Mouse (Mus musculus): Measurements from ENCODE around the gene Cox14. TPM values are rescaled to one million over a fixed set of nuclear protein-coding genes. Genes with fewer than 3 reads are reported as not detected.

Cox14 gene
- polyA plus RNA-seq, 1 experiment from 2014 or later: 80.5 TPM

DNA sequence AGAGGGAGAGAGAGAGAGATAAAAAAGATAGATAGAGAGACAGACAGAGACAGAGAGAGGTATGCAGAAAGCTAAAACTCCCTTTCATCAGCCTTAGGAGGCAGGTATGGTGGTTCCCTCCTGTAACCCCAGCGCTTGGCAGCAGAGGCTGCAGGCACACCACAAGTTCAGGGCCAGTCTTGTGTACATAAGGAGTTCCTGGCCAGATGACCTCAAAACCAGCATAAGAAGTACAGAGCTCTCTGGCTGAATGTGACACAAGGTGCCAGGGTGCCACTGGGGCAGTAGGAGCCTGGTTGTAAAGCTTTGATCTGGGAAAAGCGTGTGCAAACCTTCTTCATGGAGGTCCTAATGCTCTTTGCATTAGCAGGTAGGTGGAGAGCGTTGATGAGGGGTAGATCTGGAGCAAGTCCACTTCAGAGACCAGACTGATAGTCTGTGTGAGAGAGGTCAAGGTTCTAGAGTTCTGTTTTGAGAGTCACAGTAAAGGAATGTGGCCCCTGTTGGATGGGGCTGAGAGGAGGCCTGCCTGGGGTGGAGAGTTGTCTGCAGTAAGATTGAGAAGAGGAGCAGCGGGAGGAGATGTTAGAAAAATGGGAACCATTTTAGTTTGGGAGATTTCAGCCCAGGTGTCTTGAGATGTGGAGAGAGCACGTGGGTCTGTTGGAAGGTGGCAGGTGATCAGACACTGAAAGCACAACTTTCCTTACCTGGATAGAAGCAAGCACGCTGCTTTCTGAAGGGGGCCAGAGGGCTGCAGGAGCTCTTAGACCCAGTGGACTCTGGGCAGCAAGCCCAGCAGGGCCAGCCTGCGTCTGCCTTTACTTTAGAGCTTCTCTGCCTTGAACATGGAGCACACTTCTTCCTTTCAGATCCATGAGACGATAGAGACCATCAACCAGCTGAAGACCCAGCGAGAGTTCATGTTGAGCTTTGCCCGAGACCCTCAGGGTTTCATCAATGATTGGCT is 14.9 kb upstream of the Cox14 start:
- H3K4me1 ChIP-seq (replicated peaks): peaks cover 26% of the 10 kb centered on the region
- no peak overlapping the region for H3K4me2 ChIP-seq
- peaks cover 78% of the 10 kb centered on the region for H3K36me3 ChIP-seq
- DNase-seq (no peak), ATAC-seq (ENCODE audit: low read depth) (no peak)
- WGBS (ENCODE audit: insufficient replicate concordance): 76% methylated on average over 10 of the region's 10 CpGs
- no peaks in the 10 kb centered on the region for H3K9me3 ChIP-seq (replicated peaks)
- H3K27me3 ChIP-seq: no peaks in the 10 kb centered on the region
- H3K27ac ChIP-seq: no peak overlapping the region
- no peak overlapping the region for H3K4me3 ChIP-seq (replicated peaks)
- H3K9ac ChIP-seq: no peak overlapping the region

DNA sequence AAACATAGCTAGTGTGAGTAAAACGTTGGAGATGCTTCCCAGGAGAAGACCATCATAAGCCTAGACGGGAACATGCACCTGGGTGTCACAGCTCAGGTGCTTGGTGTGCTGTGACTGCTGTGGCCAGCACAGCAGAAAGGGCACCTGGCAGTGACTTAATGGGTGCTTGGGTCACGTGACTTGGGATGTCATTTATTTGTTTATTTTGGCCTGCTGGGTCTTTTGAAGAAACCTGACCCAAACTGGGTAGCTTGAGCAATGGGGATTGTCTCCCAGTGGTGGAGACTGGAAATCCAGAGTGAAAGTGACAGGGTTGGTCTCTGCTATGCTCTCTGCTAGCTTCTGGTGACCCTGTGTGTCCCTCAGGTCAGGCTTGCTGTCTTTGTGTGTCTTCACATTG is 13.9 kb upstream of the Cox14 start:
- Histone ChIP-seq H3K27me3 (no peaks in the 10 kb centered on the region), H3K27ac (no peak overlapping the region), H3K4me2 (no peak overlapping the region), H3K9me3 (replicated peaks) (no peaks in the 10 kb centered on the region), H3K36me3 (peaks cover 74% of the 10 kb centered on the region), H3K4me1 (replicated peaks) (peaks cover 36% of the 10 kb centered on the region), H3K9ac (no peak overlapping the region), H3K4me3 (replicated peaks) (no peak overlapping the region)
- 57% methylated on average over 3 of the region's 3 CpGs for WGBS (ENCODE audit: insufficient replicate concordance)
- DNase-seq (no peak), ATAC-seq (ENCODE audit: low read depth) (no peak)

DNA sequence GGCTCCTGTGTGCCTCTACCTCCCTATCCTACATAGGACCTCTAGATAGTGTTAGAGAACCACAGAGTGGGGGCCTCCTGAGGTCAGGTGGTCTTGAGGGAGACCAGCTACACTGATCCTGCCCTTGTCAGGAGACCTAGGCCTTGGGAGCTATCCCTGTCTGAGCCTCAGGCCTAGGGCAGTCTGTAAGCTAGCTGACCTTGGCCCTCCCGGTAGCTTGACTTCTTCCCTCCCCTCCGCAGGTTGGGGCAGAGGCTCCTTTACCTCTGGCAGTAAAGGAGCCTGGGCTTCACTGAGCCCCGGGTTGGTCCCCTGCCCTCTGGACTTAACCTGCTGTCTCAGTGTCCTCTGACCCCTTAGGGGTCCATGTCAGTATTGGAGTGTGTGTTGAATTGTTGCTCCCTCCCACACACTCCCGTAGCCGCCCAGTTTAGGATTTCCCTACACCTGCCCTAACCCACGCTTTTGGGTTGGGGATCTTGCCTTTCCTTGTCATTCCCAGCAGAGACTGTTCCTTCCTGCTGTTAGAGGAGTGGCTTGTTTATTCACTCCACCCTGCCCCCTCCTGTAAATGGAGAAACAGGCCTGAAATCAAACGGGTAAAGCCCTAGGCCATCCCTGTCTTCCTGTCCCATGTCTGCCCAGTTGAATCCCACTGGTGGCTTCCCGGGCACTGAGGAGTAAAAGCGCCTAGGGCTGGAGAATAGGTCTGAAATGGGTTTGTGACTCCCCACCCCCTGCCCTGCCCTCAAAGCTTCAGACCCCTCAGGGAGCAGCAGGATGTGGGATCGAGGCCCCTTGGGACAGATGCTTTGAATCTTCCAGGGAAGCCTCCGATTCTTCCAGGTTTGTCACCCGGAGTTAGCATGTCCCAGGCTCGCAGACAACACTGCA is 12.5 kb upstream of the Cox14 start:
- Histone ChIP-seq H3K27ac (0 out of 2 replicates have a peak overlapping the region, but pooled peaks have one; percentile 1), H3K4me2 (no peak overlapping the region), H3K36me3 (peaks cover 61% of the 10 kb centered on the region), H3K9ac (no peak overlapping the region), H3K4me3 (replicated peaks) (no peak overlapping the region), H3K9me3 (replicated peaks) (no peaks in the 10 kb centered on the region), H3K4me1 (replicated peaks) (peaks cover 43% of the 10 kb centered on the region), H3K27me3 (no peaks in the 10 kb centered on the region)
- DNase-seq: no peak
- no peak for ATAC-seq (ENCODE audit: low read depth)
- 74% methylated on average over 13 of the region's 13 CpGs for WGBS (ENCODE audit: insufficient replicate concordance)

DNA sequence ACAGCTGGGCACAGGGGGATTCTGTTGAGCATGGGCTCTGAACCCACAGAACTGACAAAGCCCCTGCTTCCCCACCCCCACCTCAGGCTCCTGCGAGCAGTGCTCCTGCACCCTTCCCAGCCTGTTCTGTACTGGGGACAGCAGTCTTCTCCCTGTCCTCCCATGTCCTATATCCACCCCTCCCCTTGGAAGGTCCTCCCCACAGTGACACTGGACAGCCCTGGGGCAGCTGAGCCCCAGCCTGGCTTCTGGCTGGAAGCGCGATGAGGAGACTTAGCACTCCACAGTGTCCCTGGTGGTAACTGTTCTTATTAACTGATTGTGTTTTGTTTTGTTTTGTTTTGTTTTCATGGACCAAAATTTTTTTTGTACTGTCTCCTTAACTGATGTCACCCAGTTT is 11.8 kb upstream of the Cox14 start:
- ATAC-seq (ENCODE audit: low read depth) (no peak), DNase-seq (no peak)
- H3K4me3 ChIP-seq (replicated peaks): no peak overlapping the region
- 91% methylated on average over 3 of the region's 3 CpGs for WGBS (ENCODE audit: insufficient replicate concordance)
- no peaks in the 10 kb centered on the region for H3K9me3 ChIP-seq (replicated peaks)
- H3K36me3 ChIP-seq: peaks cover 55% of the 10 kb centered on the region
- peaks cover 43% of the 10 kb centered on the region for H3K4me1 ChIP-seq (replicated peaks)
- H3K27me3 ChIP-seq: no peaks in the 10 kb centered on the region
- no peak overlapping the region for H3K27ac ChIP-seq
- H3K4me2 ChIP-seq: no peak overlapping the region
- H3K9ac ChIP-seq: no peak overlapping the region

DNA sequence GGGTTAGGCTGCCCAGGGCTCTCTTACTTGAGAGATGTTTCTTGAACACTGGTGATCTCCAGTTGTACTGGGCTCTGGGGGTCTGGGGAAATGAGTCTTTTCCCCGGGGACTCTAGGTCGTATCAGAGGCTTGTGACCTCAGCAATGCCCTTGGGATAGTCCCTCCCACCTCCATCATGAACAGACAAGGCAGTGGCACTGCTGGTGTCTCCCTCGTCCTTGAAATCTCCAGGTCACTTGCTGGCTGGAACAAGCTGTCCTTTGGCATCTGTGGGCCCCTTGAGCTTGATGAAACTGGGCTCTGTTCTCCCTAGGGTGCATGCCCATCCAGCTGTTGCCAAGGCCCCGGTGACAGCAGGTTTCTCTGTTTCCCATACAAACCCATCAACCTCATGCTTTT is 11.2 kb upstream of the Cox14 start:
- peaks cover 48% of the 10 kb centered on the region for H3K36me3 ChIP-seq
- no peak overlapping the region for H3K27ac ChIP-seq
- H3K4me3 ChIP-seq (replicated peaks): no peak overlapping the region
- no peaks in the 10 kb centered on the region for H3K9me3 ChIP-seq (replicated peaks)
- H3K9ac ChIP-seq: no peak overlapping the region
- H3K27me3 ChIP-seq: no peaks in the 10 kb centered on the region
- H3K4me1 ChIP-seq (replicated peaks): peaks cover 46% of the 10 kb centered on the region
- DNase-seq (no peak), ATAC-seq (ENCODE audit: low read depth) (no peak)
- no peak overlapping the region for H3K4me2 ChIP-seq
- WGBS (ENCODE audit: insufficient replicate concordance): 61% methylated on average over 4 of the region's 4 CpGs

DNA sequence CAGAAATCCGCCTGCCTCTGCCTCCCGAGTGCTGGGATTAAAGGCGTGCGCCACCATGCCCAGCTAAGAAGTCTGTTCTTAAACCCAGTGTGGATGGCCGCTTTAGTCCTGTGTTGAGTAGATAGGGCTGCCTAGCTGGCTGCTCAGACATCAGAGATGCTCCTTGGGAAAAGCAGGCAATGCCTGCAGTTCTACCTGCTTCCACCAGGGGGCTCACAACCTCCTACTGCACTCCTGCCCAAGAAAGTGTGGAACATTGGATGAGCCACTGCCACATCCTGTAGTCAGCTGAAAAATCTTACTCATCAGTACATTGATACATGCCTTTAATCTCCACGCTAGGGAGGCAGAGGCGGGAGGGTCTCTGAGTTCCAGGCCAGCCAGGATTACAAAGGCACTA is 10.6 kb upstream of the Cox14 start:
- Histone ChIP-seq H3K4me2 (no peak overlapping the region), H3K36me3 (peaks cover 42% of the 10 kb centered on the region), H3K27ac (no peak overlapping the region), H3K27me3 (no peaks in the 10 kb centered on the region), H3K9ac (no peak overlapping the region), H3K4me1 (replicated peaks) (peaks cover 46% of the 10 kb centered on the region), H3K4me3 (replicated peaks) (no peak overlapping the region), H3K9me3 (replicated peaks) (no peaks in the 10 kb centered on the region)
- ATAC-seq (ENCODE audit: low read depth) (0 out of 2 replicates have a peak, but pooled peaks have one; percentile 19), DNase-seq (peak; percentile 45)
- 39% methylated on average over 7 of the region's 7 CpGs for WGBS (ENCODE audit: insufficient replicate concordance)

DNA sequence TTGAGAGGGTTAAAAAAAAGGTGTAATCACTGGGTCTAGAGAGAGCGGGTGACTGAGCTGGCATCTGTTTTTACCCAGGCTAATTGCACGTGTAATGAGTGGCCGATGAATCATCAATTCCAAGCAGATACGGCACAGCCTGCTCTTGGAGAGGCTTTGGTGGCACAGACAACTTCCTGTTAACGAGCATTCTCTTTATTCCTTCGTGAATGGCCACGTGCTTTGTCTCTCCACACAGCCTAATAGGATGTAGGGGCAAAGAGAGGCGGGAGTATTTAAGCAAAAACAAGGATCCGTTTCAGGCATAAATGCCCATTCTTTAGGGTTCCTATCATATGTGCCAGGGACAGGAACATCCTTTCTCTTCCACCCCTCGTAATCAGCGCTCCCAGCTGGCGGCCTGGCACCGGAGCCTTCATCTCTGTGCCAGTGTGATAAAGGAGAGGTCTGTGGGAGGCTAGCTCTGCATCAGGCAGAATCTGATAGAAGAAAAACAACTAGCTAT is 10.0 kb upstream of the Cox14 start:
- 57% methylated on average over 13 of the region's 13 CpGs for WGBS (ENCODE audit: insufficient replicate concordance)
- Histone ChIP-seq H3K9me3 (replicated peaks) (no peaks in the 10 kb centered on the region), H3K9ac (no peak overlapping the region), H3K27ac (peak overlapping the region; percentile 65; the same call in 1 of the 2 replicates), H3K27me3 (no peaks in the 10 kb centered on the region), H3K36me3 (peaks cover 40% of the 10 kb centered on the region), H3K4me2 (no peak overlapping the region), H3K4me1 (replicated peaks) (peaks cover 42% of the 10 kb centered on the region), H3K4me3 (replicated peaks) (no peak overlapping the region)
- no peak for DNase-seq
- 0 out of 2 replicates have a peak, but pooled peaks have one; percentile 22 for ATAC-seq (ENCODE audit: low read depth)

DNA sequence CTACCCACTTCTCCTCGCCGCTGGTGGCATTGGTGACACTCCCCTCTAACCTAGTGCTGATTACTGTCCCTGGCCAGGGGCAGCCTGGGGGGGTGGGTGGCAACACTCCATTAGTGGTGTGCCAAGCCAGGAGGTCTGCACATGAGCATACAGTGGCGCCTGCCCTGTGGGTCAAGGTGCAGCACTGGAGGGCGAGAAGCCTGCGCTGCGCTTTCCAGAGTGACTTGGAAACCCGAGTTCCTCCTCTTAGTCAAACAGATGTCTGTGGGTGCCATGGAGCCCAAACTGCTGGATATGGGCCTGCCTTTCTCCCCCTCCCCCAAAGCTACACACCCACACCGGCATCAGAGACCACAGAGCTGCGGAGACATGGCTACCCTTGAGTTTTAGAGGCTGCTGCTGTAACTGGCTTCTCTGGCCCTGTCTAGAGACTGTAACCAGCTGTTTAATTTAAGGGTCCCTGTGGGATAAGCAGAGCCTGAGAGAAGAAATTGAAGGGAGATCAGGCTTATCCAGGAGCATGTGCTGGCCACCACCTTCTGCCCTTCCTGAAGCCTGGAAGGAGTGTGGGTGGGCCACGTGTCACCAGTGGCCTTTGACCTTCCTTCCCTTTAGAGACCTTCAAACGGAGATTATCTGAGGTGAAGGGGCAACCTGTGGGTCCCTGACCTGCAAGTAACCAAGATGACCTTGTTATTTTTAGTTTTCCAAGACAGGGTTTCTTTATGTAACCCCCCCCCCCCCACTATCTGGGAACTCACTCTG is 9.3 kb upstream of the Cox14 start:
- WGBS (ENCODE audit: insufficient replicate concordance): 61% methylated on average over 11 of the region's 11 CpGs
- ATAC-seq (ENCODE audit: low read depth) (no peak), DNase-seq (no peak)
- Histone ChIP-seq H3K9ac (no peak overlapping the region), H3K4me1 (replicated peaks) (peaks cover 36% of the 10 kb centered on the region), H3K27ac (peak overlapping the region; percentile 65), H3K9me3 (replicated peaks) (no peaks in the 10 kb centered on the region), H3K4me2 (no peak overlapping the region), H3K27me3 (no peaks in the 10 kb centered on the region), H3K36me3 (peaks cover 37% of the 10 kb centered on the region), H3K4me3 (replicated peaks) (no peak overlapping the region)

DNA sequence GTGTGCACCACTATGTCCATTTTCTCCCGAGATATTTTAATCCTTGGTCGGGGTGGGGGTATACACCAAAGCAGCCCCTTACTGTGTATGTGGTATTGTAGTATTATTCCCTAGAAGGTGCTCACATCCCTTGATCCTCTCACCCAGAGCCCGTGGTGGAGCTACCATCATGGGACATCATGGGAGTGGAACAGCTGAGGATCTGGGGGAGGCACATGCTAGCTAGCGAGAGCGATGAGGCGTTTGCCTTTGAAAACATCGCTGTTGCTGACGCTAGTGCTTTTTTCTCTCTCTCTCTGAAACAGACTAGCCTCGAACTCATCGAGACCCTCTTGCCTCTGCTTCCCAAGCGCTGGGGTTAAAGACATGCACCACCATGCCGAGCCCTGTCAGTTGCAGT is 8.6 kb upstream of the Cox14 start:
- Histone ChIP-seq H3K27ac (no peak overlapping the region), H3K9ac (no peak overlapping the region), H3K36me3 (peaks cover 30% of the 10 kb centered on the region), H3K27me3 (no peaks in the 10 kb centered on the region), H3K4me2 (no peak overlapping the region), H3K4me3 (replicated peaks) (no peak overlapping the region), H3K9me3 (replicated peaks) (no peaks in the 10 kb centered on the region), H3K4me1 (replicated peaks) (peaks cover 35% of the 10 kb centered on the region)
- DNase-seq: no peak
- WGBS (ENCODE audit: insufficient replicate concordance): 80% methylated on average over 12 of the region's 12 CpGs
- ATAC-seq (ENCODE audit: low read depth): no peak

DNA sequence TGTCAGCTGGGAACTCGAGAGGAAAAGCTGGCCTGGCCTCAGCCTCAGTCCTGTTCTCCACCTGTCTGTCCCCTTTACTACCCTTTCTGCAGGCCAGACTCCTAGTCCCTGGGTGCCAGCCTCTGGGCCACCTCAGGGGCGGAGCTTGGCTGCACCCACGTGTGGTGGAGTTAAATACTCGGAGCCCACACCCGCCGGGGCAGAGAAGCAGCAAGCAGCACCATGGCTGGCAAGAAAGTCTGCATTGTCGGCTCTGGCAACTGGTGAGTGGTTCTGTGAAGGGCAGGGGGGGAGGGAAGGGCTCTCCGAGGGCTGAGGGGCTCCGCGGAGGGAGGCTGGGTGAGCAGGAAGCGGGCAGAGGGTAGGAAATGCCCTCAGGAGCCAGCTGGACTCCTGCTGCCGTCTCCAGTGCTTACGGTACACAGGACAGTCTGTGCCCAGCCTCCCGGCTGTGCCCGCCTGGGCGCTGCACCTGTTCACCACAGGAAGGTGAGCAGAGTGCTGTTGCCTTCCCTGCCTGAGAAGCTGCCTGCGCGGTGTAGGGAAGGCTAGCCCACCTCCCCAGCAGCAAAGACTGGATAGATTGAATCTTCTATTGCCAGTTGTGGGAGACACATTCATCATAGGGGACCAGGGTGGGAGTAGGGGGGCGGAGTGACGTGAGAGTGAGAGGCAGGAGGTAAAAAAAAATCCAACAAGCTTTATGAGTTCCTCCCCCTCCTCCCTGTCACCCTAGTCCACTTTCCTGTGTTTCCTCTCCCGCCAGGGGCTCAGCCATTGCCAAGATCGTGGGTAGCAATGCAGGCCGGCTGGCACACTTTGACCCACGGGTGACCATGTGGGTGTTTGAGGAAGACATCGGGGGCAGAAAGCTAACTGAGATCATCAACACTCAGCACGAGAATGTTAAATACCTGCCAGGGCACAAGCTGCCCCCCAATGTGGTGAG is 7.8 kb upstream of the Cox14 start, which contains the start of gene Gpd1:
Gene Gpd1, plus strand, starts transcription at position 130 of the 949 bp plus-strand sequence.
- H3K4me2 ChIP-seq: peak within 1 kb of the TSS; percentile 34
- H3K4me1 ChIP-seq (replicated peaks): peaks cover 40% of the 10 kb centered on the region
- peak within 1 kb of the TSS; percentile 65; the same call in 1 of the 2 replicates for H3K27ac ChIP-seq
- no peak for ATAC-seq (ENCODE audit: low read depth)
- H3K36me3 ChIP-seq: peaks cover 22% of the 10 kb centered on the region
- no peak for DNase-seq
- H3K9me3 ChIP-seq (replicated peaks): no peaks in the 10 kb centered on the region
- no peaks in the 10 kb centered on the region for H3K27me3 ChIP-seq
- peak within 1 kb of the TSS; percentile 27 for H3K4me3 ChIP-seq (replicated peaks)
- no peak within 1 kb of the TSS for H3K9ac ChIP-seq
- 63% methylated on average over 26 of the region's 26 CpGs for WGBS (ENCODE audit: insufficient replicate concordance)
